18 mouse cellular contexts compared by ENCODE assay signal in the genomic region with DNA sequence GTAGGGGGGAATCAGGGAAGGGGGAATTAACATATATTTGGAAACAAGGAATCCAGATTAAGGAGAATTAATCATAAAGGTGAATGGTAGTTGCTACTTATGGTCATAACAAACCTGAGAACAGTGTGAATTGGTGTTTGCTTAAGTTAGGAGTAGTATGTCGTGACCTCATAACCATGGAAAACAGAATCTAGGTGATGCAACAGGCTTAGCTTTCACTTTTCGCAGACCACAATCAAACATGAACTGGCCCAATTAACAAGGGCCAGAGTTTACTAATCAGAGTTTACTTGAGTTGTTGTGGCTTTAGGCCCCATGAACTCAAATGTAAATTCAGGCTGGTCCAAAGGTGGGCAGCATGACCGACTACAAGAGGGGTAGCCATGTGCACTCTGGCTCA.
"Had no signal": no experiment of that assay in that cellular context is flagged by ENCODE, and none has a peak within 500 bp of the region (broad histone marks: within the 10 kb centered on the region; RNA-seq: fewer than 3 reads in every experiment).

No protein-coding gene starts in this region.

- ATAC-seq: midbrain, embryonic 13.5 days; midbrain, embryonic 15.5 days had no signal

- H3K4me1 ChIP-seq: liver, embryonic 15.5 days; midbrain, embryonic 13.5 days; midbrain, embryonic 15.5 days; neural tube, embryonic 12.5 days had no signal

- H3K27ac ChIP-seq: liver, embryonic 15.5 days; midbrain, embryonic 13.5 days; midbrain, embryonic 15.5 days; neural tube, embryonic 12.5 days had no signal

- H3K27me3 ChIP-seq: liver, embryonic 15.5 days; megakaryocyte, embryonic 14.5 days; midbrain, embryonic 13.5 days; midbrain, embryonic 15.5 days; neural tube, embryonic 12.5 days had no signal

- H3K9ac ChIP-seq: liver, embryonic 15.5 days; lung, embryonic 14.5 days; midbrain, embryonic 13.5 days; midbrain, embryonic 15.5 days; neural tube, embryonic 12.5 days had no signal

- H3K4me3 ChIP-seq: liver, embryonic 15.5 days; megakaryocyte, embryonic 14.5 days; midbrain, embryonic 13.5 days; midbrain, embryonic 15.5 days; neural tube, embryonic 12.5 days had no signal

- H3K4me2 ChIP-seq: liver, embryonic 15.5 days; lung, embryonic 14.5 days; midbrain, embryonic 11.5 days; midbrain, embryonic 13.5 days; midbrain, embryonic 15.5 days; neural tube, embryonic 12.5 days had no signal

- DNase-seq: lung, adult 18-20 months; lung, embryonic 14.5 days; lung, postnatal 14 days; lung, postnatal 4 days; retina, postnatal 1 day; right cerebral cortex, adult 18-20 months; right cerebral cortex, postnatal 25 days; right cerebral cortex, postnatal 4 days; spleen, adult 18-20 months; thymus, adult 18-20 months; thymus, postnatal 14 days; thymus, postnatal 36 days had no signal

- H3K9me3 ChIP-seq: liver, embryonic 15.5 days; megakaryocyte, embryonic 14.5 days; midbrain, embryonic 13.5 days; midbrain, embryonic 15.5 days; neural tube, embryonic 12.5 days had no signal
